Mouse (Mus musculus) CH12F3 (cell line): ENCODE data around the gene Mrpl45.

Experiments used
- in situ Hi-C: fragments of 300-500 bp; cut with MboI; formaldehyde crosslinking; loops from 2 replicates; pipeline ENCODE4 v1.14.3; 2020; ENCODE audit warnings: low sequenced_read_pairs

Gene Mrpl45

DNA sequence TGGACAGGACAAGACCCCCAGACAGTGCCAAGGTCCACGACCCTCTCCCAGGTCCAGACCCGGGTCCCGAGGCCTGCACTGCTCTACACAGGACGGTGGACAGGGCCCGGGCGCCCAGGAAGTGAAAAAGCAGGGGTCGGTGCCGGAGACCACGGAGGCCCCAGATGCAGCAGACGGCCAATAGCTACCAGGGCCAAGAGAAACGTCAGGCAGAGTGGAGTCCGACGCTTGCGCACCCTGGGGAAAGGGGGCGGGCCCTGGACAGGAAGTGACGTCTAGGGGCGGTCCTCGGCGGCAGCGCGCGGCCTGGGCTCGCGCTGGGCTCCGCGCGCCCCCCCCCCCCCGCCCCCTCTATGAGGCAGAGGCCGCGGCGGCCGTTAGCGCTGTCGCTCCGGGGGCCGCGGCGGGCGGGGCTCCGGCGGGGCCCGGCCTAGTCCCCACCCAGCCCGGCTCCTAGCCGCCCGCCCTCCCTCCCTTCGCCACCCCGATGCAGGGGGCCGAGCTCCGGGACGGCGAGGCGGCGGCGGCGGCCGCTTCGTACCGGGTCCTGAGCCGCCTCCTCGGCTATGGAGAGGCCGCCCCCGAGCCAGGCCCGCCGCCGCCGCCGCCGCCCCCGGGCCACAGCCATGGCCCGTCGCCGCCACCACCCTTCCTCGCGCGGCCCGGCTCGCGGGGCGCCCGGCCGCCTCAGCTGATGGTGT is 46.6 kb downstream of the Mrpl45 start, which contains the start of gene Socs7:
TSS of gene Socs7 (plus strand) at position 604 of the 701 bp plus-strand sequence.
- in situ Hi-C loops, result no loop called here

GRCm38 (mm10) chr11:97362649-97362942 is 47.1 kb downstream of the Mrpl45 start:
- in situ Hi-C loops, result no loop called here

DNA sequence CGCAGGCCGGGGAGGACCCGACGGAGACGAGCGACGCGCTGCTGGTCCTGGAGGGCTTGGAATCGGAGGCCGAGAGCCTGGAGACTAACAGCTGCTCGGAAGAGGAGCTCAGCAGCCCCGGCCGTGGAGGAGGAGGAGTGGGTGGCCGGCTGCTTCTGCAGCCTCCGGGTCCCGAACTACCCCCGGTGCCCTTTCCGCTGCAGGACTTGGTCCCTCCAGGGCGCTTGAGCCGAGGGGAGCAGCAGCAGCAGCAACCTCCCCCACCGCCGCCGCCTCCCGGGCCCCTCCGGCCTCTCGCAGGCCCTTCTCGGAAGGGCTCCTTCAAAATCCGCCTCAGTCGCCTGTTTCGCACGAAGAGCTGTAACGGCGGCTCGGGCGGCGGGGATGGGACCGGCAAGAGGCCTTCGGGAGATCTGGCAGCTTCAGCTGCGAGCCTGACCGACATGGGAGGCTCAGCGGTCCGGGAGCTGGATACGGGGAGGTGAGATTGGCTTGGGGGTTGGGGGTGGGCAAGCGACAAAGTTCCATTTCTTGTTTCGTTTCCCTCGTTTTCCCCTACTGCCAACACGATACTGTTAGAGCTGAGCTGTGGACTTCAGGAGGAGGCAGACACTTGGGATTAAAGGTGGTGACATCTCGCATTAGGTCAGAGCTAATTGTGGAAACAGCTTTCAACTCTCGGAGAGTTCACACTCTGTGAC is 47.6 kb downstream of the Mrpl45 start:
- in situ Hi-C loops, result no loop called here

DNA sequence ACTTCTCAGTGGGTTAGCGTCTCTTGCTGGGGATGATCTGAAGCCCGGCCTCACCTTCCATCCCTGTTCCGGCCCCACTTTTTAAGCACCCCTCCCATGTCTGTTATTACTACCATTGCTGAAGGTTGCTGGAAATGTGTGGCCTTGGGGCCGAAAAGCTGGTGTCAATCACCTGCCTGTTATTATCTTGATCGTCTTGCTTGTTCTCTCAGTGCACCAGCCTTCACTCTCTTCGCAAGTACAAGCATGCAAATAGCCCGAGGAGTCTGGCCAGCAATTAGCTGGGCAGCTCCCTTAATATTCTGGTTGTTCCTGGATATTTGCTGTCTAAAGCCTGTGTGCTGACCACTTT is 48.1 kb downstream of the Mrpl45 start:
- in situ Hi-C loops, result no loop called here

GRCm38 (mm10) chr11:97365556-97365955 is 50.0 kb downstream of the Mrpl45 start:
- in situ Hi-C loops, result no loop called here

- in situ Hi-C loops, result no loop called here
These were observed 53.0 kb downstream of the Mrpl45 start for GRCm38 (mm10) chr11:97368501-97368900.

GRCm38 (mm10) chr11:97370329-97371091 is 55.0 kb downstream of the Mrpl45 start:
- in situ Hi-C loops, result no loop called here

GRCm38 (mm10) chr11:97372159-97372864 is 56.8 kb downstream of the Mrpl45 start:
- in situ Hi-C loops, result no loop called here

GRCm38 (mm10) chr11:97373402-97373801 is 57.9 kb downstream of the Mrpl45 start:
- in situ Hi-C loops, result no loop called here
